Mouse (Mus musculus) ES-E14 (cell line): Measurements from ENCODE around the gene Tnfrsf9. TPM values are rescaled to one million over a fixed set of nuclear protein-coding genes. Genes with fewer than 3 reads are reported as not detected.

ENCODE experiments used
- DNase-seq: peaks from one replicate; pipeline ENCODE4 v3.0.0-alpha.2; 2013; ENCODE audit warnings: low read depth, low spot score
- H3K27ac ChIP-seq: 2 replicates; pipeline ENCODE4 v1.5.1; 2012; ENCODE audit warnings: low read depth, mild to moderate bottlenecking, low read length, moderate library complexity, mixed read lengths; ENCODE audit not compliant: poor library complexity, insufficient read depth, severe bottlenecking
- H3K36me3 ChIP-seq: 2 replicates; pipeline ENCODE4 v1.6.1; 2012; ENCODE audit warnings: mild to moderate bottlenecking, low read length, moderate library complexity, mixed read lengths; ENCODE audit not compliant: control insufficient read depth, poor library complexity, insufficient read depth, severe bottlenecking
- H3K4me1 ChIP-seq, 2 experiments: fragments of 150-350 bp in 1 of 2; sonication (generic) in 1 of 2; 2 replicates each; pipeline ENCODE4 v1.6.1; 2012; ENCODE audit warnings: low read length in 2 of 2, mild to moderate bottlenecking in 1 of 2, mixed read lengths in 1 of 2; ENCODE audit not compliant: control insufficient read depth in 2 of 2, insufficient read depth in 2 of 2, poor library complexity in 1 of 2
- H3K4me3 ChIP-seq, 2 experiments: fragments of 150-350 bp in 1 of 2; sonication (generic) in 1 of 2; 2 replicates each; pipeline ENCODE4 v1.5.1; 2012; ENCODE audit warnings: low read length in 2 of 2, low read depth in 1 of 2, mild to moderate bottlenecking in 1 of 2, mixed read lengths in 1 of 2; ENCODE audit not compliant: insufficient read depth in 1 of 2, poor library complexity in 1 of 2, severe bottlenecking in 1 of 2
- H3K9ac ChIP-seq: 2 replicates; pipeline ENCODE4 v1.6.1; 2012; ENCODE audit warnings: low read depth, mild to moderate bottlenecking, low read length, mixed read lengths; ENCODE audit not compliant: poor library complexity, insufficient read depth, severe bottlenecking
- H3K9me3 ChIP-seq: fragments of 150-350 bp; sonication (generic); 2 replicates; pipeline ENCODE4 v1.6.1; 2012; ENCODE audit warnings: low read depth, mild to moderate bottlenecking, low read length; ENCODE audit not compliant: control insufficient read depth, insufficient read depth
- CHD2 ChIP-seq: IDR thresholded peaks from 2 replicates; pipeline ENCODE4 v1.6.1; 2014; ENCODE audit warnings: mild to moderate bottlenecking, low read depth, low read length, inconsistent platforms
- HCFC1 ChIP-seq: IDR thresholded peaks from 2 replicates; pipeline ENCODE4 v1.6.1; 2012; ENCODE audit warnings: low read length, inconsistent platforms, borderline replicate concordance; ENCODE audit not compliant: insufficient read depth
- MAFK ChIP-seq: IDR thresholded peaks from 2 replicates; pipeline ENCODE4 v1.6.1; 2014; ENCODE audit warnings: mild to moderate bottlenecking, low read depth, low read length, inconsistent platforms; ENCODE audit not compliant: insufficient read depth
- ZC3H11A ChIP-seq: IDR thresholded peaks from 2 replicates; pipeline ENCODE4 v1.6.1; 2012; ENCODE audit warnings: low read depth, mild to moderate bottlenecking, inconsistent platforms, low read length, borderline replicate concordance
- ZNF384 ChIP-seq: IDR thresholded peaks from 2 replicates; pipeline ENCODE4 v1.6.1; 2012; ENCODE audit warnings: low read depth, low read length, inconsistent platforms
- in situ Hi-C, 2 experiments: fragments of 600-800 bp; cut with MboI; formaldehyde crosslinking; loops; one replicate each; pipeline ENCODE4 v1.15.1; 2025; ENCODE audit warnings: low sequenced_read_pairs in 2 of 2, inconsistent platforms in 1 of 2; ENCODE audit not compliant: unreplicated experiment in 2 of 2
- total RNA-seq: library from RNA; depleted of rRNA; stranded (reverse); fragments of 300-350 nt; gene quantifications from 2 replicates; pipeline ENCODE4 v1.2.3, GENCODE M21; 2012

The Tnfrsf9 gene
- total RNA-seq, 1 experiment, result 0.27 TPM

- Histone ChIP-seq H3K4me3 (peak overlapping the region; percentile 27 to 58; a peak in 3 of 4 replicates), H3K9me3 (no peaks in the 10 kb centered on the region), H3K36me3 (no peaks in the 10 kb centered on the region), H3K9ac (peak overlapping the region; percentile 43; the same call in 1 of the 2 replicates), H3K4me1 (peaks cover 0 to 7% of the 10 kb centered on the region in 2 experiments; a peak in 2 of 4 replicates), H3K27ac (peak overlapping the region; percentile 71; the same call in 1 of the 2 replicates)
- in situ Hi-C loops, result loop anchor here in 1 of 2 experiments (25.0 kb wide), 1 partner anchor 217 kb away; the partner anchor contains the start of gene Slc45a1
- no peak for DNase-seq
- TF ChIP-seq MAFK, result no peak
- no peak for TF ChIP-seq HCFC1
- TF ChIP-seq CHD2, result no peak
- no peak for TF ChIP-seq ZC3H11A
- TF ChIP-seq ZNF384, result no peak
Measured at GRCm38 (mm10) chr4:150879631-150880030, 34.7 kb upstream of the Tnfrsf9 start.

GRCm38 (mm10) chr4:150880364-150880763 is 34.0 kb upstream of the Tnfrsf9 start:
- H3K4me3 ChIP-seq, result peak overlapping the region in 1 of 2 experiments; percentile 27; a peak in 1 of 4 replicates
- no peaks in the 10 kb centered on the region for H3K36me3 ChIP-seq
- DNase-seq, result peak; percentile 75
- peaks cover 0 to 7% of the 10 kb centered on the region in 2 experiments; a peak in 2 of 4 replicates for H3K4me1 ChIP-seq
- peak overlapping the region; percentile 71; the same call in 1 of the 2 replicates for H3K27ac ChIP-seq
- no peak overlapping the region for H3K9ac ChIP-seq
- in situ Hi-C loops, result loop anchor here in 1 of 2 experiments (25.0 kb wide), 1 partner anchor 218 kb away; the partner anchor contains the start of gene Slc45a1
- H3K9me3 ChIP-seq, result no peaks in the 10 kb centered on the region
- no peak for TF ChIP-seq CHD2
- TF ChIP-seq MAFK, result no peak
- no peak for TF ChIP-seq ZC3H11A
- TF ChIP-seq HCFC1, result no peak
- TF ChIP-seq ZNF384, result no peak

GRCm38 (mm10) chr4:150882632-150883031 is 31.7 kb upstream of the Tnfrsf9 start:
- H3K9me3 ChIP-seq, result no peaks in the 10 kb centered on the region
- no peaks in the 10 kb centered on the region for H3K36me3 ChIP-seq
- in situ Hi-C loops, result loop anchor here in 1 of 2 experiments (25.0 kb wide), 1 partner anchor 220 kb away; the partner anchor contains the start of gene Slc45a1
- H3K27ac ChIP-seq, result no peak overlapping the region
- no peak for DNase-seq
- no peak overlapping the region for H3K9ac ChIP-seq
- no peaks in the 10 kb centered on the region; a peak in 1 of 4 replicates for H3K4me1 ChIP-seq
- no peak overlapping the region for H3K4me3 ChIP-seq
- TF ChIP-seq MAFK (no peak), ZNF384 (no peak), CHD2 (no peak), ZC3H11A (no peak), HCFC1 (no peak)

- no peak for DNase-seq
- no peak overlapping the region for H3K9ac ChIP-seq
- H3K4me1 ChIP-seq, result peaks cover 6 to 20% of the 10 kb centered on the region in 2 experiments; a peak in 3 of 4 replicates
- in situ Hi-C loops, result loop anchor here in 1 of 2 experiments (25.0 kb wide), 1 partner anchor 226 kb away; the partner anchor contains the start of gene Slc45a1
- H3K9me3 ChIP-seq, result no peaks in the 10 kb centered on the region
- peak overlapping the region; percentile 74 for H3K27ac ChIP-seq
- TF ChIP-seq ZC3H11A, result no peak
- TF ChIP-seq ZNF384, result no peak
- TF ChIP-seq HCFC1, result no peak
- TF ChIP-seq MAFK, result no peak
- no peak for TF ChIP-seq CHD2
- H3K4me3 ChIP-seq, result no peak overlapping the region
- no peaks in the 10 kb centered on the region for H3K36me3 ChIP-seq
Measured at GRCm38 (mm10) chr4:150887903-150888302, 26.5 kb upstream of the Tnfrsf9 start.
